Mouse (Mus musculus) intestine, embryonic 15.5 days (tissue): ENCODE measurements around the gene Tcf7l2. TPM values are rescaled to one million over a fixed set of nuclear protein-coding genes. Genes with fewer than 3 reads are reported as not detected.

Experiments used
- ATAC-seq: fragments of 200-750 bp; cut with Nextera tagmentation; 2 replicates; pipeline ENCODE4 v1.8.0; 2017; ENCODE audit warnings: moderate TSS enrichment, moderate library complexity
- H3K27ac ChIP-seq: fragments of 300-500 bp; sonication (generic); 2 replicates; pipeline ENCODE4 v1.5.1; 2015; ENCODE audit warnings: mild to moderate bottlenecking, inconsistent platforms
- H3K27me3 ChIP-seq: fragments of 300-500 bp; sonication (generic); replicated peaks from 2 replicates; pipeline ENCODE4 v1.6.1; 2015; ENCODE audit warnings: inconsistent platforms
- H3K36me3 ChIP-seq: fragments of 300-500 bp; sonication (generic); 2 replicates; pipeline ENCODE4 v1.6.1; 2015; ENCODE audit warnings: inconsistent platforms
- H3K4me1 ChIP-seq: fragments of 300-500 bp; sonication (generic); replicated peaks from 2 replicates; pipeline ENCODE4 v1.6.1; 2015; ENCODE audit warnings: inconsistent platforms
- H3K4me2 ChIP-seq: fragments of 300-500 bp; sonication (generic); replicated peaks from 2 replicates; pipeline ENCODE4 v1.6.1; 2015; ENCODE audit warnings: mild to moderate bottlenecking, inconsistent platforms
- H3K4me3 ChIP-seq: fragments of 300-500 bp; sonication (generic); replicated peaks from 2 replicates; pipeline ENCODE4 v1.5.1; 2015; ENCODE audit warnings: inconsistent platforms
- H3K9ac ChIP-seq: fragments of 300-500 bp; sonication (generic); 2 replicates; pipeline ENCODE4 v1.6.1; 2015; ENCODE audit warnings: inconsistent platforms
- H3K9me3 ChIP-seq: fragments of 300-500 bp; sonication (generic); 2 replicates; pipeline ENCODE4 v1.6.1; 2016; ENCODE audit warnings: inconsistent platforms
- WGBS: fragments of 180-500 bp; shearing (Covaris S2); methylation state at CpG from one replicate; pipeline ENCODE4 v1.1.7; 2015; 5-methylcytosine and 5-hydroxymethylcytosine counted together
- polyA plus RNA-seq: library from polyadenylated mRNA; unstranded; fragments of >200 nt; fragmentation: Nextera tagmentation; extraction: Ambion mirVana; gene quantifications from 2 replicates; pipeline ENCODE4 v1.2.1, GENCODE M21; 2015

The Tcf7l2 gene
- polyA plus RNA-seq, 1 experiment from 2014 or later: 78.9 TPM

- Histone ChIP-seq H3K9me3 (no peaks in the 10 kb centered on the region), H3K27ac (no peak overlapping the region), H3K4me2 (no peak overlapping the region), H3K27me3 (no peaks in the 10 kb centered on the region), H3K4me3 (no peak overlapping the region), H3K9ac (no peak overlapping the region), H3K4me1 (peaks cover 3% of the 10 kb centered on the region; the same call in 1 of the 2 replicates), H3K36me3 (no peaks in the 10 kb centered on the region)
- 87% methylated on average over 5 of the region's 5 CpGs for WGBS
- no peak for ATAC-seq
These were observed 30.8 kb upstream of the Tcf7l2 start for GRCm38 (mm10) chr19:55710841-55711240.

GRCm38 (mm10) chr19:55711701-55712100 is 29.9 kb upstream of the Tcf7l2 start:
- Histone ChIP-seq H3K4me2 (no peak overlapping the region), H3K9me3 (no peaks in the 10 kb centered on the region), H3K4me1 (peaks cover 3% of the 10 kb centered on the region; the same call in 1 of the 2 replicates), H3K4me3 (no peak overlapping the region), H3K36me3 (no peaks in the 10 kb centered on the region), H3K27ac (no peak overlapping the region), H3K27me3 (no peaks in the 10 kb centered on the region), H3K9ac (no peak overlapping the region)
- 70% methylated on average over 5 of the region's 5 CpGs for WGBS
- no peak for ATAC-seq

- H3K36me3 ChIP-seq: no peaks in the 10 kb centered on the region
- H3K4me1 ChIP-seq: peaks cover 3% of the 10 kb centered on the region; the same call in 1 of the 2 replicates
- H3K9me3 ChIP-seq: no peaks in the 10 kb centered on the region
- H3K4me2 ChIP-seq: no peak overlapping the region
- no peak overlapping the region for H3K4me3 ChIP-seq
- no peak overlapping the region for H3K9ac ChIP-seq
- H3K27ac ChIP-seq: no peak overlapping the region
- 88% methylated on average over 2 of the region's 2 CpGs for WGBS
- H3K27me3 ChIP-seq: no peaks in the 10 kb centered on the region
- ATAC-seq: no peak
These were observed 28.9 kb upstream of the Tcf7l2 start for GRCm38 (mm10) chr19:55712678-55713077.

GRCm38 (mm10) chr19:55714015-55714414 is 27.6 kb upstream of the Tcf7l2 start:
- ATAC-seq: peak; percentile 62; the same call in 1 of the 2 replicates

GRCm38 (mm10) chr19:55714665-55715064 is 27.0 kb upstream of the Tcf7l2 start:
- ATAC-seq: no peak
- H3K27me3 ChIP-seq: no peaks in the 10 kb centered on the region
- no peak overlapping the region for H3K4me2 ChIP-seq
- H3K9me3 ChIP-seq: no peaks in the 10 kb centered on the region
- H3K4me3 ChIP-seq: no peak overlapping the region
- H3K4me1 ChIP-seq: peaks cover 6% of the 10 kb centered on the region; the same call in 1 of the 2 replicates
- no peak overlapping the region for H3K9ac ChIP-seq
- H3K27ac ChIP-seq: no peak overlapping the region
- 50% methylated on average over 3 of the region's 3 CpGs for WGBS
- H3K36me3 ChIP-seq: no peaks in the 10 kb centered on the region

More at GRCm38 (mm10) chr19:55714015-55714414, 27.6 kb upstream of the Tcf7l2 start:
- Histone ChIP-seq H3K4me1 (peaks cover 3% of the 10 kb centered on the region; the same call in 1 of the 2 replicates), H3K27me3 (no peaks in the 10 kb centered on the region), H3K4me3 (no peak overlapping the region), H3K9ac (no peak overlapping the region), H3K27ac (no peak overlapping the region), H3K4me2 (no peak overlapping the region), H3K9me3 (no peaks in the 10 kb centered on the region), H3K36me3 (no peaks in the 10 kb centered on the region)
- WGBS: 58% methylated on average over 4 of the region's 4 CpGs

- Histone ChIP-seq H3K27me3 (no peaks in the 10 kb centered on the region), H3K4me2 (no peak overlapping the region), H3K27ac (no peak overlapping the region), H3K4me3 (no peak overlapping the region), H3K4me1 (peaks cover 13% of the 10 kb centered on the region), H3K36me3 (no peaks in the 10 kb centered on the region), H3K9me3 (no peaks in the 10 kb centered on the region), H3K9ac (no peak overlapping the region)
- 69% methylated on average over 6 of the region's 6 CpGs for WGBS
- no peak; the same call in 1 of the 2 replicates for ATAC-seq
These were observed 22.5 kb upstream of the Tcf7l2 start for GRCm38 (mm10) chr19:55719083-55719482.

GRCm38 (mm10) chr19:55719524-55720408 is 21.9 kb upstream of the Tcf7l2 start:
- Histone ChIP-seq H3K4me2 (no peak overlapping the region), H3K36me3 (no peaks in the 10 kb centered on the region), H3K27ac (no peak overlapping the region), H3K27me3 (no peaks in the 10 kb centered on the region), H3K9me3 (no peaks in the 10 kb centered on the region), H3K4me3 (no peak overlapping the region), H3K9ac (no peak overlapping the region), H3K4me1 (peaks cover 12% of the 10 kb centered on the region)
- 78% methylated on average over 20 of the region's 20 CpGs for WGBS
- no peak for ATAC-seq

GRCm38 (mm10) chr19:55720409-55721092 is 21.1 kb upstream of the Tcf7l2 start:
- ATAC-seq: no peak
- no peak overlapping the region for H3K9ac ChIP-seq
- no peaks in the 10 kb centered on the region for H3K9me3 ChIP-seq
- peaks cover 10% of the 10 kb centered on the region; the same call in 1 of the 2 replicates for H3K4me1 ChIP-seq
- H3K36me3 ChIP-seq: no peaks in the 10 kb centered on the region
- H3K4me2 ChIP-seq: no peak overlapping the region
- no peak overlapping the region for H3K4me3 ChIP-seq
- no peaks in the 10 kb centered on the region for H3K27me3 ChIP-seq
- no peak overlapping the region for H3K27ac ChIP-seq
- WGBS: 78% methylated on average over 16 of the region's 16 CpGs

GRCm38 (mm10) chr19:55722376-55722775 is 19.2 kb upstream of the Tcf7l2 start:
- H3K36me3 ChIP-seq: no peaks in the 10 kb centered on the region
- no peak overlapping the region for H3K4me2 ChIP-seq
- 0 out of 2 replicates have a peak overlapping the region, but pooled peaks have one; percentile 18 for H3K27ac ChIP-seq
- H3K4me3 ChIP-seq: no peak overlapping the region
- WGBS: 25% methylated on average over 6 of the region's 6 CpGs
- H3K27me3 ChIP-seq: no peaks in the 10 kb centered on the region
- peaks cover 10% of the 10 kb centered on the region; the same call in 1 of the 2 replicates for H3K4me1 ChIP-seq
- H3K9me3 ChIP-seq: no peaks in the 10 kb centered on the region
- peak; percentile 64 for ATAC-seq
- no peak overlapping the region for H3K9ac ChIP-seq

GRCm38 (mm10) chr19:55729376-55729775 is 12.2 kb upstream of the Tcf7l2 start:
- ATAC-seq: no peak
- no peak overlapping the region for H3K9ac ChIP-seq
- no peaks in the 10 kb centered on the region for H3K9me3 ChIP-seq
- H3K4me3 ChIP-seq: no peak overlapping the region
- 67% methylated on average over 8 of the region's 8 CpGs for WGBS
- H3K27me3 ChIP-seq: no peaks in the 10 kb centered on the region
- H3K4me2 ChIP-seq: no peak overlapping the region
- no peaks in the 10 kb centered on the region for H3K36me3 ChIP-seq
- peaks cover 9% of the 10 kb centered on the region for H3K4me1 ChIP-seq
- no peak overlapping the region for H3K27ac ChIP-seq

- H3K9ac ChIP-seq: no peak overlapping the region
- WGBS: 40% methylated on average over 6 of the region's 6 CpGs
These were observed 9.1 kb upstream of the Tcf7l2 start for GRCm38 (mm10) chr19:55732499-55732898.

GRCm38 (mm10) chr19:55732994-55733393 is 8.6 kb upstream of the Tcf7l2 start:
- peak; percentile 89 for ATAC-seq
- no peaks in the 10 kb centered on the region for H3K27me3 ChIP-seq
- no peak overlapping the region for H3K4me2 ChIP-seq
- H3K36me3 ChIP-seq: no peaks in the 10 kb centered on the region
- H3K9me3 ChIP-seq: no peaks in the 10 kb centered on the region
- H3K4me1 ChIP-seq: peaks cover 9% of the 10 kb centered on the region
- H3K27ac ChIP-seq: peak overlapping the region; percentile 87
- no peak overlapping the region for H3K9ac ChIP-seq
- 23% methylated on average over 3 of the region's 3 CpGs for WGBS
- H3K4me3 ChIP-seq: no peak overlapping the region

More at GRCm38 (mm10) chr19:55732499-55732898, 9.1 kb upstream of the Tcf7l2 start:
- H3K9me3 ChIP-seq: no peaks in the 10 kb centered on the region
- no peaks in the 10 kb centered on the region for H3K27me3 ChIP-seq
- ATAC-seq: peak; percentile 90
- H3K4me3 ChIP-seq: no peak overlapping the region
- peaks cover 9% of the 10 kb centered on the region for H3K4me1 ChIP-seq
- H3K4me2 ChIP-seq: 0 out of 2 replicates have a peak overlapping the region, but pooled peaks have one; percentile 14
- H3K27ac ChIP-seq: peak overlapping the region; percentile 87
- H3K36me3 ChIP-seq: no peaks in the 10 kb centered on the region
